28 mouse cellular contexts compared by ENCODE assay signal in genomic region chr10:108294766-108295165, GRCm38 (mm10). TPM values are rescaled to one million over a fixed set of nuclear protein-coding genes. Genes with fewer than 3 reads are reported as not detected.
DNase-seq lines count a peak whose midpoint lies in the region; ATAC-seq and TF ChIP-seq lines count a peak whose summit lies in the region.
"Had no signal": no experiment of that assay in that cellular context is flagged by ENCODE, and none has a peak within 500 bp of the region (broad histone marks: within the 10 kb centered on the region; RNA-seq: fewer than 3 reads in every experiment).

No protein-coding gene starts in this region.

- WGBS in embryonic facial prominence, embryonic 11.5 days: 74% methylated on average over 7 of the region's 7 CpGs
- 83% methylated on average over 7 of the region's 7 CpGs for WGBS in embryonic facial prominence, embryonic 10.5 days

- no peak overlapping the region for H3K4me3 ChIP-seq in embryonic facial prominence, embryonic 11.5 days (ENCODE audit: low read depth, low read length)
- H3K4me3 ChIP-seq in embryonic facial prominence, embryonic 10.5 days: no peak overlapping the region
- H3K4me3 ChIP-seq in E14TG2a.4 (replicated peaks; ENCODE audit: low read length) (peak overlapping the region; percentile 70), ES-E14 (ENCODE audit: insufficient read depth in 1 of 2, low read depth in 1 of 2, low read length in 2 of 2, poor library complexity in 1 of 2, severe bottlenecking in 1 of 2) (peak overlapping the region in 1 of 2 experiments; percentile 33; a peak in 2 of 4 replicates)
- H3K4me3 ChIP-seq: forebrain, embryonic 10.5 days; forebrain, embryonic 13.5 days; heart, adult 2 months; heart, embryonic 10.5 days; heart, embryonic 13.5 days had no signal

- TF ChIP-seq CTCF in E14TG2a.4 (conservative IDR thresholded peaks at IDR 0.05; ENCODE audit: low read length): no peak

- no peaks in the 10 kb centered on the region for H3K9me3 ChIP-seq in embryonic facial prominence, embryonic 11.5 days (replicated peaks; ENCODE audit: control insufficient read depth, low read length)
- H3K9me3 ChIP-seq in embryonic facial prominence, embryonic 10.5 days: no peaks in the 10 kb centered on the region
- H3K9me3 ChIP-seq in E14TG2a.4 (ENCODE audit: low read length): no peaks in the 10 kb centered on the region
- no peaks in the 10 kb centered on the region for H3K9me3 ChIP-seq in ES-E14 (ENCODE audit: control insufficient read depth, insufficient read depth, low read depth, low read length)
- H3K9me3 ChIP-seq: forebrain, embryonic 10.5 days; forebrain, embryonic 13.5 days; G1E; heart, embryonic 10.5 days; heart, embryonic 13.5 days had no signal

- H3K36me3 ChIP-seq in embryonic facial prominence, embryonic 11.5 days (replicated peaks; ENCODE audit: control insufficient read depth, insufficient read depth, low read depth, low read length): no peaks in the 10 kb centered on the region
- H3K36me3 ChIP-seq in embryonic facial prominence, embryonic 10.5 days (replicated peaks): no peaks in the 10 kb centered on the region
- no peaks in the 10 kb centered on the region for H3K36me3 ChIP-seq in E14TG2a.4 (ENCODE audit: insufficient read depth, low read length)
- no peaks in the 10 kb centered on the region for H3K36me3 ChIP-seq in ES-E14 (ENCODE audit: control insufficient read depth, insufficient read depth, low read length, poor library complexity, severe bottlenecking)
- H3K36me3 ChIP-seq: forebrain, embryonic 10.5 days; G1E; heart, embryonic 10.5 days; heart, embryonic 13.5 days had no signal

- no peaks in the 10 kb centered on the region for H3K4me1 ChIP-seq in embryonic facial prominence, embryonic 11.5 days (ENCODE audit: control insufficient read depth, insufficient read depth, low read length)
- H3K4me1 ChIP-seq in embryonic facial prominence, embryonic 10.5 days: 0 out of 2 replicates have a peak, but pooled peaks cover 3% of the 10 kb centered on the region
- H3K4me1 ChIP-seq in E14TG2a.4 (replicated peaks; ENCODE audit: low read depth, low read length) (peaks cover 88% of the 10 kb centered on the region), ES-E14 (ENCODE audit: control insufficient read depth in 2 of 2, insufficient read depth in 2 of 2, low read length in 2 of 2, poor library complexity in 1 of 2) (peaks cover 2 to 13% of the 10 kb centered on the region in 2 experiments; a peak in 3 of 4 replicates)
- H3K4me1 ChIP-seq: forebrain, embryonic 10.5 days; forebrain, embryonic 13.5 days; heart, embryonic 10.5 days; heart, embryonic 13.5 days had no signal

- no peak overlapping the region for H3K4me2 ChIP-seq in embryonic facial prominence, embryonic 11.5 days (ENCODE audit: low read depth, low read length)
- H3K4me2 ChIP-seq: forebrain, embryonic 13.5 days; heart, embryonic 13.5 days; hindbrain, embryonic 14.5 days had no signal

- H3K27me3 ChIP-seq in embryonic facial prominence, embryonic 11.5 days (ENCODE audit: control insufficient read depth, insufficient read depth, low read length): no peaks in the 10 kb centered on the region
- H3K27me3 ChIP-seq in embryonic facial prominence, embryonic 10.5 days (replicated peaks; ENCODE audit: low read depth, poor library complexity, severe bottlenecking): no peaks in the 10 kb centered on the region
- H3K27me3 ChIP-seq in E14TG2a.4 (ENCODE audit: insufficient read depth, low read length): no peaks in the 10 kb centered on the region
- H3K27me3 ChIP-seq: forebrain, embryonic 13.5 days; heart, embryonic 13.5 days had no signal

- no peak overlapping the region for H3K27ac ChIP-seq in embryonic facial prominence, embryonic 11.5 days (replicated peaks; ENCODE audit: low read depth, low read length)
- H3K27ac ChIP-seq in embryonic facial prominence, embryonic 10.5 days (replicated peaks): no peak overlapping the region; the same call in 1 of the 2 replicates
- H3K27ac ChIP-seq in ES-E14 (ENCODE audit: insufficient read depth, low read depth, low read length, poor library complexity, severe bottlenecking): peak overlapping the region; percentile 79; the same call in 1 of the 2 replicates
- H3K27ac ChIP-seq: forebrain, embryonic 10.5 days; forebrain, embryonic 13.5 days; heart, adult 2 months; heart, embryonic 10.5 days; heart, embryonic 13.5 days; hindbrain, embryonic 14.5 days; hindbrain, postnatal 0 days had no signal

- peak; percentile 45; the same call in 1 of the 2 replicates for ATAC-seq in embryonic facial prominence, embryonic 11.5 days (replicated peaks; ENCODE audit: insufficient number of reproducible peaks, low FRiP score, low TSS enrichment, low read depth)
- ATAC-seq: forebrain, embryonic 13.5 days; forebrain, embryonic 16.5 days; hindbrain, postnatal 0 days; inflammation-experienced regulatory T-cells, adult 6 months; intestine, embryonic 16.5 days had no signal

- H3K9ac ChIP-seq in embryonic facial prominence, embryonic 11.5 days (replicated peaks; ENCODE audit: low read length): no peak overlapping the region
- H3K9ac ChIP-seq in ES-E14 (ENCODE audit: insufficient read depth, low read depth, low read length, poor library complexity, severe bottlenecking): peak overlapping the region; percentile 33; the same call in 1 of the 2 replicates
- H3K9ac ChIP-seq: forebrain, embryonic 13.5 days; heart, embryonic 13.5 days; hindbrain, embryonic 14.5 days had no signal

- in situ Hi-C loops in ES-E14 (cut with MboI; ENCODE audit: low sequenced_read_pairs in 2 of 2, unreplicated experiment in 2 of 2): no loop called here

- no peak for DNase-seq in embryonic facial prominence, embryonic 11.5 days (ENCODE audit: low spot score)
- no peak for DNase-seq in embryonic facial prominence, embryonic 10.5 days (ENCODE audit: low spot score)
- DNase-seq in ES-E14 (ENCODE audit: low read depth, low spot score) (no peak), ZHBTc4 (ENCODE audit: low read depth, low spot score) (peak; percentile 72)
- DNase-seq in urinary bladder, postnatal 10 days (ENCODE audit: low spot score): no peak
- DNase-seq in thymus, postnatal 4 days: no peak
- DNase-seq: adrenal gland, adult 2 months; adrenal gland, postnatal 14 days; cerebellum, adult 11 months; cerebellum, adult 2 months; cerebellum, adult 9-11 months; cerebellum, postnatal 25 days; gastrocnemius, postnatal 14 days; heart, adult 2 months; heart, postnatal 14 days; heart, postnatal 4 days had no signal

TF ChIP-seq in ES-E14, 5 proteins besides CTCF, POLR2A, EP300 and RAD21:
- TF ChIP-seq CHD2 (IDR thresholded peaks at IDR 0.05; ENCODE audit: low read depth, low read length) (no peak), HCFC1 (IDR thresholded peaks at IDR 0.05; ENCODE audit: borderline replicate concordance, insufficient read depth, low read length) (no peak), ZNF384 (IDR thresholded peaks at IDR 0.05; ENCODE audit: low read depth, low read length) (no peak), MAFK (IDR thresholded peaks at IDR 0.05; ENCODE audit: insufficient read depth, low read depth, low read length) (no peak), ZC3H11A (IDR thresholded peaks at IDR 0.05; ENCODE audit: borderline replicate concordance, low read depth, low read length) (no peak)
TF ChIP-seq in ES-E14: peak in this region for 0.

RNA-seq across cellular contexts. Expression of gene Pawr, which starts 37.2 kb away (rescaled TPM):
- 11.6 TPM in 2 replicates for polyA plus RNA-seq in embryonic facial prominence, embryonic 11.5 days (2014; fragmentation: Nextera tagmentation; extraction: Ambion mirVana)
- 7.6 and 9.1 TPM in 2 replicates for polyA plus RNA-seq in embryonic facial prominence, embryonic 10.5 days (2016; fragmentation: Nextera tagmentation; extraction: Ambion mirVana)
- 33.5 and 36.4 TPM in 2 replicates for total RNA-seq in ES-E14 (2012; rRNA removed)
- total RNA-seq: common myeloid progenitor, adult 5-6 weeks had no signal
